Mouse (Mus musculus): ENCODE measurements at regions not wholly inside any gene's neighbourhood (a gene's known extent, or its start where the extent isn't known, plus 50 kb on each side); places are given as distances from the start of the nearest gene placed in this dataset.

- no peak for ATAC-seq (ENCODE audit: insufficient read depth)
- no peak overlapping the region for H3K4me2 ChIP-seq (ENCODE audit: low read depth)
- H3K27ac ChIP-seq, result no peak overlapping the region
- 50% methylated on average over 3 of the region's 3 CpGs for WGBS (ENCODE audit: insufficient replicate concordance)
- H3K9me3 ChIP-seq (ENCODE audit: control insufficient read depth, low read length), result no peaks in the 10 kb centered on the region
- no peaks in the 10 kb centered on the region for H3K4me1 ChIP-seq (replicated peaks; ENCODE audit: control insufficient read depth in 2 of 2, insufficient read depth in 2 of 2, low read length in 1 of 2)
- no peak overlapping the region for H3K4me3 ChIP-seq (ENCODE audit: insufficient read depth in 1 of 2, low read depth in 2 of 2, low read length in 2 of 2)
- no peaks in the 10 kb centered on the region for H3K36me3 ChIP-seq (replicated peaks; ENCODE audit: control insufficient read depth, insufficient read depth, low read depth)
- DNase-seq (ENCODE audit: low read depth in 3 of 3, low spot score in 3 of 3), result no peak
- H3K9ac ChIP-seq (replicated peaks), result no peak overlapping the region
- H3K27me3 ChIP-seq (ENCODE audit: control insufficient read depth, insufficient read depth, low read length), result no peaks in the 10 kb centered on the region
- TF ChIP-seq CTCF (IDR thresholded peaks at IDR 0.05; ENCODE audit: low read depth) (no peak), EP300 (IDR thresholded peaks at IDR 0.05; ENCODE audit: low read depth) (no peak)
These were observed 267.4 kb downstream of the Fam173b start for GRCm38 (mm10) chr15:31869100-31869499.

DNA sequence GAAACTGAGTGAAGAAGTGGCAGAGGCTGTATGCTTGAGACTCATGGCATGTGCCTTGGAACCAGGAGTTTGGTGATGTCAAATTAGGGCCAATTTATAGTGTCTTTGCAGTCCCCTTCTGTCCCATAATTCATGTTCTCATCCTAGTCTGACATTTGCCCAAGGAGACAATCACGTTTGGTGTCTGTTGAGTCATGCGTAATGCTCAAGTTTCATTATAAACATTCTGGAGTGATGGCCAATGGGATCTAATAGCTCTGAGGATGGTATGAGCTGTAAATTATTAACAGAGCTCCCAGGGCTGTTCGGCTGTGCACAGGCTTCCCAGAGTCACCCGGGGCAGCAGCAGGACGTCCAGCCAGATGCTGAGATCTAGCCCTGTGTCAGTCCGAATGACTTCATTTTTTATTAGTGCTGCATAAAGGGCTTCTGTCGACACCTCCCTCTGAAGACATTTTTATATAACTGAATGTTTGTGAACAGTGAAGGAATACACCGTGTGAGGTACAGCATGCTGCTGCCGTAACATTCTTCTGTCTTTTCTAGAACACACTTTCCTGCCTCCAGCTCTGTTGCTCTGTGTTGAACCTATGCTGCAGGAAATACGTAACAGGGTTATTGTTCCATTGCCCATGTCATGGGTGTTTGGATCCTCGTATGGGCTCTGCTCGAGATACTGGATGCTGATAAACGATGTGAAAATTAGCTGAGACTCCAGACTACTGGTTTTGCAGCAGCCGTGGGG lies 268.2 kb downstream of the Fam173b start:
- ATAC-seq (ENCODE audit: insufficient read depth) (no peak), DNase-seq (ENCODE audit: low read depth in 3 of 3, low spot score in 3 of 3) (no peak)
- no peaks in the 10 kb centered on the region for H3K4me1 ChIP-seq (replicated peaks; ENCODE audit: control insufficient read depth in 2 of 2, insufficient read depth in 2 of 2, low read length in 1 of 2)
- H3K9ac ChIP-seq (replicated peaks), result no peak overlapping the region
- H3K4me2 ChIP-seq (ENCODE audit: low read depth), result no peak overlapping the region
- H3K27ac ChIP-seq, result no peak overlapping the region
- no peaks in the 10 kb centered on the region for H3K27me3 ChIP-seq (ENCODE audit: control insufficient read depth, insufficient read depth, low read length)
- TF ChIP-seq CTCF (IDR thresholded peaks at IDR 0.05; ENCODE audit: low read depth) (no peak), EP300 (IDR thresholded peaks at IDR 0.05; ENCODE audit: low read depth) (no peak)
- no peaks in the 10 kb centered on the region for H3K36me3 ChIP-seq (replicated peaks; ENCODE audit: control insufficient read depth, insufficient read depth, low read depth)
- 60% methylated on average over 14 of the region's 14 CpGs for WGBS (ENCODE audit: insufficient replicate concordance)
- no peak overlapping the region for H3K4me3 ChIP-seq (ENCODE audit: insufficient read depth in 1 of 2, low read depth in 2 of 2, low read length in 2 of 2)
- H3K9me3 ChIP-seq (ENCODE audit: control insufficient read depth, low read length), result no peaks in the 10 kb centered on the region

DNA sequence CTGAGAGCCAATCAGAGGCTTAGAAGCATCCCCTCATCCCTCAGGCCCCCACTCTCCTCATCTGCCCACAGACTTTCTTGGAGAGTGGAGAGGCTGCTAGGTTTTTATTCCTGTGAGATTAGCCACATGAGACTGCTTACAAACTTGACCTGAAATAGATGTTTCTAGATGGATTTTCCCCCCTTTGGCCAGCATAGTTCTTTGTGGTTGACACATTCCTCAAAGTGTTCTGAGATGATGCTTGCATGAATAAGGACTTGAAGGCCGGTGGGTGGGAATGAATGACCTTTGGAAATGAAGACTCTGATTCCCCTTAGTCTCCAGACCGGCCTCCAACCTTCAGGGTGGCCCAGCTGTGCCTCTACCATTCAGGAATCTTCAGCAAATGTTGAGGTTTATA lies 273.8 kb downstream of the Fam173b start:
- WGBS (ENCODE audit: insufficient replicate concordance), result 46% methylated on average over 2 of the region's 2 CpGs
- no peaks in the 10 kb centered on the region for H3K4me1 ChIP-seq (replicated peaks; ENCODE audit: control insufficient read depth in 2 of 2, insufficient read depth in 2 of 2, low read length in 1 of 2)
- H3K4me2 ChIP-seq (ENCODE audit: low read depth), result no peak overlapping the region
- TF ChIP-seq EP300 (IDR thresholded peaks at IDR 0.05; ENCODE audit: low read depth) (no peak), CTCF (IDR thresholded peaks at IDR 0.05; ENCODE audit: low read depth) (no peak)
- no peak for DNase-seq (ENCODE audit: low read depth in 3 of 3, low spot score in 3 of 3)
- H3K27ac ChIP-seq, result no peak overlapping the region
- H3K4me3 ChIP-seq (ENCODE audit: insufficient read depth in 1 of 2, low read depth in 2 of 2, low read length in 2 of 2), result no peak overlapping the region
- H3K9ac ChIP-seq (replicated peaks), result no peak overlapping the region
- no peaks in the 10 kb centered on the region for H3K9me3 ChIP-seq (ENCODE audit: control insufficient read depth, low read length)
- no peaks in the 10 kb centered on the region for H3K27me3 ChIP-seq (ENCODE audit: control insufficient read depth, insufficient read depth, low read length)
- H3K36me3 ChIP-seq (replicated peaks; ENCODE audit: control insufficient read depth, insufficient read depth, low read depth), result no peaks in the 10 kb centered on the region
- ATAC-seq (ENCODE audit: insufficient read depth), result no peak

DNA sequence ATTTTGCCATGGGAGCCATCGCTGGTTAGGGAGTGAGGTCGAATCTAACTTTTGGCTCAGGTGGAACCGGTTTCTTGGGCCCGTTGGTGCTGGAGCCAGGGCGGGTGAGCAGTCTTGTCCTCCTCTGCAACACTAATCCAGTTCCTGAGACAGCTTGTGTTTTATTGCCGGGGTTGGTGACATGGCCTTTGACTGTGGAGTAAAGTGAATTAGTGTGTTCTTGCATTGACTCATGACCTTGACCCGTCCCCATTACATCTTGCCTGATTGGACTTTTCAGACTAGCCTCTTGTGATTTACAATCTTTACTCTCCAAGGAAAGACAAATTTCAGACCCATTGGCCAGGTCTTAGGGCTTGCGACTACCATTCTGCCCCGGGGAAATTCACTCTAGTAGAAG lies 278.8 kb downstream of the Fam173b start:
- Histone ChIP-seq H3K4me1 (replicated peaks; ENCODE audit: control insufficient read depth in 2 of 2, insufficient read depth in 2 of 2, low read length in 1 of 2) (no peaks in the 10 kb centered on the region), H3K4me2 (ENCODE audit: low read depth) (no peak overlapping the region), H3K36me3 (replicated peaks; ENCODE audit: control insufficient read depth, insufficient read depth, low read depth) (no peaks in the 10 kb centered on the region), H3K9ac (replicated peaks) (no peak overlapping the region), H3K27ac (no peak overlapping the region), H3K4me3 (ENCODE audit: insufficient read depth in 1 of 2, low read depth in 2 of 2, low read length in 2 of 2) (no peak overlapping the region), H3K27me3 (ENCODE audit: control insufficient read depth, insufficient read depth, low read length) (no peaks in the 10 kb centered on the region), H3K9me3 (ENCODE audit: control insufficient read depth, low read length) (no peaks in the 10 kb centered on the region)
- 78% methylated on average over 9 of the region's 9 CpGs for WGBS (ENCODE audit: insufficient replicate concordance)
- no peak for DNase-seq (ENCODE audit: low read depth in 3 of 3, low spot score in 3 of 3)
- no peak for ATAC-seq (ENCODE audit: insufficient read depth)
- TF ChIP-seq EP300 (IDR thresholded peaks at IDR 0.05; ENCODE audit: low read depth), result no peak
- TF ChIP-seq CTCF (IDR thresholded peaks at IDR 0.05; ENCODE audit: low read depth), result no peak

- WGBS (ENCODE audit: insufficient replicate concordance), result 62% methylated on average over 5 of the region's 5 CpGs
- no peak overlapping the region for H3K9ac ChIP-seq (replicated peaks)
- H3K9me3 ChIP-seq (ENCODE audit: control insufficient read depth, low read length), result no peaks in the 10 kb centered on the region
- H3K4me1 ChIP-seq (replicated peaks; ENCODE audit: control insufficient read depth in 2 of 2, insufficient read depth in 2 of 2, low read length in 1 of 2), result no peaks in the 10 kb centered on the region
- no peak for TF ChIP-seq EP300 (IDR thresholded peaks at IDR 0.05; ENCODE audit: low read depth)
- TF ChIP-seq CTCF (IDR thresholded peaks at IDR 0.05; ENCODE audit: low read depth), result no peak
- ATAC-seq (ENCODE audit: insufficient read depth) (no peak), DNase-seq (ENCODE audit: low read depth in 3 of 3, low spot score in 3 of 3) (no peak)
- H3K27ac ChIP-seq, result no peak overlapping the region
- H3K4me2 ChIP-seq (ENCODE audit: low read depth), result no peak overlapping the region
- H3K36me3 ChIP-seq (replicated peaks; ENCODE audit: control insufficient read depth, insufficient read depth, low read depth), result no peaks in the 10 kb centered on the region
- H3K4me3 ChIP-seq (ENCODE audit: insufficient read depth in 1 of 2, low read depth in 2 of 2, low read length in 2 of 2), result no peak overlapping the region
- H3K27me3 ChIP-seq (ENCODE audit: control insufficient read depth, insufficient read depth, low read length), result no peaks in the 10 kb centered on the region
These were observed 280.7 kb downstream of the Fam173b start for GRCm38 (mm10) chr15:31882331-31882730.
